In the genomic region with DNA sequence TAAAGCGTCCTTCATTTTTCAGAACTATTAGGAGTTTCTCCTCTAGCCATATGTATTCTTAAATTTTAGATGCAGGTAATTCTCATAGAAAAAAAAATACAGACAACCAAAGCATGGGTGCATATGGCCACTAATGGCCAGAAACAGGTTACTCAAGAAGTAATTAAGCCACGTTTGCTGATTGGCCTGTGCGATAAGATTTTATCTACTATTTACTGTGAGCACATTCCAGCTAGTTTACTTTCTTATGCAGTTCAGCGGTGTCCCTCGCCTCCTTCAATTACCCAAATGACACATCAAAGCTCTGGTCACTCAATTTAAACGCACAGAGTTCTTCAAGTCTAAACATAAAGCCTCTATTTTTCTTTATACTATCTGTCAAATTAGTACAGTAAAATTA, we compare ENCODE assay signal across 8 mouse cellular contexts. TPM values are rescaled to one million over a fixed set of nuclear protein-coding genes. Genes with fewer than 3 reads are reported as not detected.
DNase-seq lines count a peak whose midpoint lies in the region; ATAC-seq and TF ChIP-seq lines count a peak whose summit lies in the region.

No protein-coding gene starts in this region.

- in situ Hi-C loops in CH12.LX (cut with MboI; ENCODE audit: low pct_ligation_motif_present, low pct_unique_long_range_greater_than_20kb, low sequenced_read_pairs) = loop anchor here (25.0 kb wide), 1 partner anchor 372 kb away; no protein-coding TSS in a partner anchor

- DNase-seq in heart, adult 2 months = no peak
- DNase-seq in heart, postnatal 4 days = no peak
- no peak for DNase-seq in CH12.LX (ENCODE audit: extremely low read depth)
- no peak for DNase-seq in forebrain, postnatal 0 days
- no peak for DNase-seq in spleen, postnatal 10 days (ENCODE audit: low spot score in 2 of 2)

- H3K9me3 ChIP-seq in CH12.LX (replicated peaks; ENCODE audit: low read length) = no peaks in the 10 kb centered on the region
- no peaks in the 10 kb centered on the region for H3K9me3 ChIP-seq in forebrain, postnatal 0 days (ENCODE audit: low read length)
- no peaks in the 10 kb centered on the region for H3K9me3 ChIP-seq in liver, embryonic 15.5 days (replicated peaks)

- H3K4me1 ChIP-seq in heart, adult 2 months (ENCODE audit: control insufficient read depth, insufficient read depth, low read length) = peaks cover 12% of the 10 kb centered on the region
- H3K4me1 ChIP-seq in CH12.LX (ENCODE audit: control insufficient read depth in 1 of 2, insufficient read depth in 2 of 2) = peaks cover 0 to 28% of the 10 kb centered on the region in 2 experiments; a peak in 3 of 4 replicates
- peaks cover 7% of the 10 kb centered on the region for H3K4me1 ChIP-seq in forebrain, postnatal 0 days (ENCODE audit: insufficient read depth)
- peaks cover 32% of the 10 kb centered on the region for H3K4me1 ChIP-seq in liver, embryonic 15.5 days (replicated peaks)

- no peaks in the 10 kb centered on the region for H3K27me3 ChIP-seq in heart, adult 2 months (ENCODE audit: control insufficient read depth, insufficient read depth, low read length)
- peaks cover 1% of the 10 kb centered on the region for H3K27me3 ChIP-seq in CH12.LX (replicated peaks)
- no peaks in the 10 kb centered on the region for H3K27me3 ChIP-seq in forebrain, postnatal 0 days (ENCODE audit: insufficient read depth, low read length)
- 0 out of 2 replicates have a peak, but pooled peaks cover 9% of the 10 kb centered on the region for H3K27me3 ChIP-seq in liver, embryonic 15.5 days

- no peaks in the 10 kb centered on the region; the same call in 1 of the 2 replicates for H3K79me2 ChIP-seq in heart, adult 2 months (replicated peaks; ENCODE audit: control insufficient read depth, insufficient read depth, low read length)
- no peaks in the 10 kb centered on the region; the same call in 1 of the 2 replicates for H3K79me2 ChIP-seq in CH12.LX (replicated peaks; ENCODE audit: control insufficient read depth, extremely low read depth, insufficient read depth, poor library complexity, severe bottlenecking)

- TF ChIP-seq RAD21 in CH12.LX (IDR thresholded peaks at IDR 0.05; ENCODE audit: low read depth, low read length) = no peak

- peak overlapping the region; percentile 86 for H3K4me2 ChIP-seq in CH12.LX (ENCODE audit: insufficient read depth, low read depth, poor library complexity, severe bottlenecking)
- peak overlapping the region; percentile 95 for H3K4me2 ChIP-seq in forebrain, postnatal 0 days (ENCODE audit: low read depth)
- H3K4me2 ChIP-seq in liver, embryonic 15.5 days = peak overlapping the region; percentile 93

- 29% methylated on average over 6 of the region's 6 CpGs for WGBS in heart, adult 2 months
- 21% methylated on average over 6 of the region's 6 CpGs for WGBS in forebrain, postnatal 0 days
- WGBS in liver, embryonic 15.5 days (ENCODE audit: insufficient replicate concordance) = 29% methylated on average over 6 of the region's 6 CpGs

- peak overlapping the region; percentile 99 for H3K27ac ChIP-seq in heart, adult 2 months
- no peak overlapping the region for H3K27ac ChIP-seq in CH12.LX (ENCODE audit: insufficient read depth, low read depth)
- H3K27ac ChIP-seq in forebrain, postnatal 0 days (ENCODE audit: low read depth, low read length) = no peak overlapping the region
- H3K27ac ChIP-seq in liver, embryonic 15.5 days (replicated peaks) = no peak overlapping the region

- no peak for TF ChIP-seq POLR2A in heart, adult 2 months (IDR thresholded peaks at IDR 0.05; ENCODE audit: insufficient read depth, low read depth, low read length)
- no peak for TF ChIP-seq POLR2A in CH12.LX (IDR thresholded peaks at IDR 0.05; ENCODE audit: low read depth, low read length)

- intact Hi-C loops in heart, adult 2 months (cut with DNase I) = loop anchor here (2.0 to 5.0 kb wide), 2 partner anchors 78 to 157 kb away; a partner anchor contains a TSS

- H3K9ac ChIP-seq in heart, adult 2 months (ENCODE audit: low read depth, low read length) = peak overlapping the region; percentile 26; the same call in 1 of the 2 replicates
- peak overlapping the region; percentile 24; the same call in 1 of the 2 replicates for H3K9ac ChIP-seq in CH12.LX (ENCODE audit: insufficient read depth, low read depth)
- peak overlapping the region; percentile 63; the same call in 1 of the 2 replicates for H3K9ac ChIP-seq in forebrain, postnatal 0 days
- H3K9ac ChIP-seq in liver, embryonic 15.5 days = peak overlapping the region; percentile 77

- peak overlapping the region; percentile 78 for H3K4me3 ChIP-seq in heart, adult 2 months
- H3K4me3 ChIP-seq in CH12.LX (replicated peaks in 1 of 3; ENCODE audit: low read depth in 2 of 3, low read length in 2 of 3, poor library complexity in 1 of 3) = peak overlapping the region in 2 of 3 experiments; percentile 54 to 78
- peak overlapping the region; percentile 74 for H3K4me3 ChIP-seq in forebrain, postnatal 0 days (ENCODE audit: low read depth, low read length)
- peak overlapping the region; percentile 79 for H3K4me3 ChIP-seq in liver, embryonic 15.5 days (replicated peaks)

- TF ChIP-seq CTCF in heart, adult 2 months (IDR thresholded peaks at IDR 0.05) = no peak
- no peak for TF ChIP-seq CTCF in CH12.LX (conservative IDR thresholded peaks at IDR 0.05 in 1 of 2, IDR thresholded peaks at IDR 0.05 in 1 of 2; ENCODE audit: low read depth in 2 of 2, low read length in 2 of 2)
- no peak for TF ChIP-seq CTCF in forebrain, postnatal 0 days (IDR thresholded peaks at IDR 0.05; ENCODE audit: low read depth)

- no peak for TF ChIP-seq EP300 in heart, adult 2 months (IDR thresholded peaks at IDR 0.05; ENCODE audit: insufficient read depth, low read depth, low read length)
- no peak for TF ChIP-seq EP300 in CH12.LX (IDR thresholded peaks at IDR 0.05; ENCODE audit: low read length)

- no peak for ATAC-seq in forebrain, postnatal 0 days
- no peak for ATAC-seq in liver, embryonic 15.5 days (ENCODE audit: insufficient read depth)
- no peak for ATAC-seq in megakaryocyte-erythroid progenitor cell, adult 5-6 weeks (replicated peaks; ENCODE audit: low FRiP score, low TSS enrichment, poor library complexity, severe bottlenecking)
- no peak for ATAC-seq in cerebellum, adult (ENCODE audit: insufficient number of reproducible peaks, low FRiP score, low TSS enrichment)

- dilution Hi-C loops in CH12.LX (cut with MboI; ENCODE audit: extremely low pct_ligation_motif_present, extremely low pct_unique_long_range_greater_than_20kb, low sequenced_read_pairs) = no loop called here

- H3K36me3 ChIP-seq in heart, adult 2 months (ENCODE audit: control insufficient read depth, insufficient read depth, low read length) = peaks cover 3% of the 10 kb centered on the region; the same call in 1 of the 2 replicates
- H3K36me3 ChIP-seq in CH12.LX (replicated peaks in 1 of 2; ENCODE audit: control insufficient read depth in 1 of 2, insufficient read depth in 1 of 2, low read length in 1 of 2) = peaks cover 4 to 17% of the 10 kb centered on the region in 2 experiments
- H3K36me3 ChIP-seq in forebrain, postnatal 0 days (ENCODE audit: insufficient read depth) = 0 out of 2 replicates have a peak, but pooled peaks cover 6% of the 10 kb centered on the region
- H3K36me3 ChIP-seq in liver, embryonic 15.5 days (replicated peaks) = 0 out of 2 replicates have a peak, but pooled peaks cover 2% of the 10 kb centered on the region

TF ChIP-seq in CH12.LX, 34 proteins besides CTCF, POLR2A, EP300 and RAD21 (continues in another document):
- TF ChIP-seq CHD2 (IDR thresholded peaks at IDR 0.05; ENCODE audit: low read length) = no peak
- TF ChIP-seq TCF12 (IDR thresholded peaks at IDR 0.05; ENCODE audit: low read depth, low read length) = no peak
- TF ChIP-seq ELF1 (IDR thresholded peaks at IDR 0.05; ENCODE audit: low read depth, low read length) = no peak
- TF ChIP-seq NELFE (IDR thresholded peaks at IDR 0.05; ENCODE audit: low read depth, low read length) = no peak
- no peak for TF ChIP-seq ZC3H11A (IDR thresholded peaks at IDR 0.05; ENCODE audit: low read depth, low read length)
- TF ChIP-seq HCFC1 (IDR thresholded peaks at IDR 0.05; ENCODE audit: low read depth, low read length) = no peak
- no peak for TF ChIP-seq TBP (conservative IDR thresholded peaks at IDR 0.05; ENCODE audit: low read depth, low read length)
- no peak for TF ChIP-seq NRF1 (IDR thresholded peaks at IDR 0.05; ENCODE audit: low read depth, low read length)
- TF ChIP-seq CHD1 (IDR thresholded peaks at IDR 0.05; ENCODE audit: low read depth, low read length) = no peak
- no peak for TF ChIP-seq UBTF (IDR thresholded peaks at IDR 0.05; ENCODE audit: low read depth, low read length)
- TF ChIP-seq PAX5 (IDR thresholded peaks at IDR 0.05; ENCODE audit: low read length) = no peak
- TF ChIP-seq ETS1 (conservative IDR thresholded peaks at IDR 0.05; ENCODE audit: low read depth, low read length) = no peak
- TF ChIP-seq RCOR1 (conservative IDR thresholded peaks at IDR 0.05; ENCODE audit: low read depth, low read length) = no peak
- no peak for TF ChIP-seq IRF4 (IDR thresholded peaks at IDR 0.05; ENCODE audit: low read depth, low read length)

RNA-seq across cellular contexts. Expression of a gene that starts 1.0 kb away (rescaled TPM):
- total RNA-seq in heart, adult 2 months (2021) = 10 to 100 TPM; 43.9 to 49.8 TPM
- polyA plus RNA-seq in heart, adult 2 months (2012; rRNA removed) = 26.4 and 41.6 TPM in 2 replicates
- 10 to 100 TPM; 34.6 to 36.9 TPM for total RNA-seq in heart, postnatal 4 days (2021)
- 4.7 and 5.7 TPM in 2 replicates for total RNA-seq in CH12.LX (2012; rRNA removed)
- total RNA-seq in CH12.LX (2014; rRNA removed) = 6.3 TPM in 2 replicates
- polyA plus RNA-seq in CH12.LX (2012; ENCODE audit: insufficient read length, low read depth) = 10.8 and 12.5 TPM in 2 replicates
- 7.2 and 9.8 TPM in 2 replicates for total RNA-seq in forebrain, postnatal 0 days (2014; rRNA removed)
- 6.5 and 8.6 TPM in 2 replicates for polyA plus RNA-seq in forebrain, postnatal 0 days (2015; fragmentation: Nextera tagmentation; extraction: Ambion mirVana)
- 5.7 and 5.9 TPM in 2 replicates for polyA plus RNA-seq in liver, embryonic 15.5 days (2015; fragmentation: Nextera tagmentation; extraction: Ambion mirVana)
- 17.0 and 21.1 TPM in 2 replicates for total RNA-seq in megakaryocyte-erythroid progenitor cell, adult 5-6 weeks (2014; fragmentation: Nextera tagmentation)
- 10.9 and 14.2 TPM in 2 replicates for total RNA-seq in megakaryocyte-erythroid progenitor cell, adult 5-6 weeks (2017)

RNA-seq across cellular contexts. Expression of a gene that starts 56.6 kb away (rescaled TPM):
- under 1 TPM; 0.05 to 0.07 TPM for total RNA-seq in heart, adult 2 months (2021)
- 0.12 and 0.16 TPM in 2 replicates for polyA plus RNA-seq in heart, adult 2 months (2012; rRNA removed)
- under 1 TPM; 0.36 to 0.50 TPM for total RNA-seq in heart, postnatal 4 days (2021)
- total RNA-seq in CH12.LX (2012; rRNA removed) (not detected in 2 replicates), CH12.LX (2014; rRNA removed) (not detected in 2 replicates)
- polyA plus RNA-seq in CH12.LX (2012; ENCODE audit: insufficient read length, low read depth) = not detected in 2 replicates
- total RNA-seq in forebrain, postnatal 0 days (2014; rRNA removed) = 9.1 and 9.3 TPM in 2 replicates
- polyA plus RNA-seq in forebrain, postnatal 0 days (2015; fragmentation: Nextera tagmentation; extraction: Ambion mirVana) = 32.5 and 42.0 TPM in 2 replicates
- 0.07 TPM in 1 of 2 replicates, not detected in the other for polyA plus RNA-seq in liver, embryonic 15.5 days (2015; fragmentation: Nextera tagmentation; extraction: Ambion mirVana)
- not detected in 2 replicates for total RNA-seq in megakaryocyte-erythroid progenitor cell, adult 5-6 weeks (2014; fragmentation: Nextera tagmentation)
- total RNA-seq in megakaryocyte-erythroid progenitor cell, adult 5-6 weeks (2017) = not detected in 2 replicates

Comparison
In these comparisons a context has a peak if more than half of its experiments do, and no peak if none do; other contexts are left out.
1. H3K9ac ChIP-seq: peak in every context shown above with its lines; median percentile 77 in liver, embryonic 15.5 days; 63 in forebrain, postnatal 0 days; 26 in heart, adult 2 months; 24 in CH12.LX.